Mouse (Mus musculus) fat pad, adult 2 months (tissue): ENCODE data around the gene Tlcd2.
A peak's percentile ranks its signal among the peaks of the same experiment; 100 is the strongest.

ENCODE experiments used
- DNase-seq: peaks from one replicate; pipeline ENCODE4 v3.0.0-alpha.2; 2011; ENCODE audit warnings: low read depth, low spot score; ENCODE audit errors: extremely low read depth

The Tlcd2 gene

GRCm38 (mm10) chr11:75464417-75464816 lies 2.9 kb downstream of the Tlcd2 start:
- DNase-seq, result no peak

GRCm38 (mm10) chr11:75465051-75465450 lies 3.5 kb downstream of the Tlcd2 start:
- DNase-seq, result no peak

- DNase-seq, result no peak
These were observed 5.4 kb downstream of the Tlcd2 start for GRCm38 (mm10) chr11:75466731-75467505.

- DNase-seq, result peak; percentile 91
These were observed 6.1 kb downstream of the Tlcd2 start for GRCm38 (mm10) chr11:75467512-75468215.

GRCm38 (mm10) chr11:75468410-75468809 lies 6.9 kb downstream of the Tlcd2 start:
- DNase-seq, result no peak

DNA sequence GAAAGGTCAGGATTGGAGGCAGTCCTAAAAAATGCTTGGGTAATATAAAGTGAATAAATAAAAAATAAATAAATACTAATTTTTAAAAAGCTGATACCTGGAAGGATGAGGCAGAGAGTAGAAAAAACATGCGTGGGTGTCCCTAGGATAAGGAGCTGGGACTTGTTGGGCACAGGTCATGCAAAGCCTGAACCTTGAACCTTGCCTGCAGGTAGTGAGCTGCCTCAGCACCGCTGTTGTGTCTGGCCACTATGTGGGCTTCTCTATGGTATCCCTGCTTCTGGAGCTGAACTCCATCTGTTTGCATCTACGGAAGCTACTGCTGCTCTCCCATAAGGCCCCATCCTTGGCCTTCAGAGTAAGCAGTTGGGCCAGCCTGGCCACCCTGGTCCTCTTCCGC lies 7.7 kb downstream of the Tlcd2 start:
- DNase-seq, result no peak

GRCm38 (mm10) chr11:75470675-75471074 lies 9.2 kb downstream of the Tlcd2 start:
- DNase-seq, result peak; percentile 88

DNA sequence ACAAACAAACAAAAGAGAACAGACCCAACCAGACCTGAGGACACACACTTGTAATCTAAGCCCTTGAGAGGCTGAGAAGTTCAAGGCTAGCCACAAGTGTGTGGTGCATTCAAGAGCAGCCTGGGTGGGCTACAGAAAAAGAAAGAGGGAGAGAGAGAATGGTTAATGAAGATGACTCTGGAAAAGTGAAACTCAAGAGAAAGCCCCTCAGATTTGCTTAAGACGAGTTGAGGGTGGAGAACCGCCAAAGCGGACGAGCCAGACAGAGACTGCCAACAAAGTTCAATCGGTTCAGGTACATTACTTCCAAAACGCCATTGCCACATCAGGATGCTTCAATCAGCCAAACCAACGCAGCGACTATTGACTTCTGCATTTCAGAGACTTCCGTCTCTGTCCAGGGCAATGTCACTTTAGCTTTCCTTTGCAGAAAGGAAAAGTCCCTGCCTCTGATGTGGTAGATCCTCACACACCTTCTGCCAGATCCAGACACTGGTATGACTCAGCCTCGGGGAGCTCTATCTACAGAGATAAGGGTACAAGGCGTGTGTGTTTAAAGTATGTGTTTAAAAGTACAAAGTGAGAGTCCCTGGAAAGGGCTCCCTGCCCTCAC lies 11.1 kb downstream of the Tlcd2 start:
- DNase-seq, result no peak

DNA sequence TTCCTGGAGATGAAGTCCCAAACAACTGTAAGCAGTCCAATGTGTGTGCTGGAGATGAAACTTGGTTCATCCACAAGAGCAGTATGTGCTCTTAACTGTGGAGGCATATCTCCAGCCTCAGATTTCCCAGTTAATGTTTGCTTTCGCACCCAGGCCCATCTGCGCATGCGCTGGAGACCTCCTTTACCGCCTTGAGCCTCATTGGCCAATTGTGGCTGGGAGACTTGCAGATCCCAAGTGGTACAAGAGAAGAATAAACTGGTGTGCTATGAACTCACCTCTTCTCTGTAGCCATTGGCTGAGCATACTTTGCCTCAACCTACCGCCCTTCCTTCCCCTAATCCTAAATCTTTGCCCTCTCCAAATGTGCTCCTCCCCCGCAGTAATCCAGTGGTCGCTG lies 11.9 kb downstream of the Tlcd2 start:
- no peak for DNase-seq

- DNase-seq, result no peak
These were observed 24.7 kb downstream of the Tlcd2 start for GRCm38 (mm10) chr11:75486192-75486591.

GRCm38 (mm10) chr11:75486601-75487285 lies 25.2 kb downstream of the Tlcd2 start, which contains the start of gene Prpf8:
Gene Prpf8 (plus strand): TSS chr11:75486816.
- DNase-seq, result no peak

DNA sequence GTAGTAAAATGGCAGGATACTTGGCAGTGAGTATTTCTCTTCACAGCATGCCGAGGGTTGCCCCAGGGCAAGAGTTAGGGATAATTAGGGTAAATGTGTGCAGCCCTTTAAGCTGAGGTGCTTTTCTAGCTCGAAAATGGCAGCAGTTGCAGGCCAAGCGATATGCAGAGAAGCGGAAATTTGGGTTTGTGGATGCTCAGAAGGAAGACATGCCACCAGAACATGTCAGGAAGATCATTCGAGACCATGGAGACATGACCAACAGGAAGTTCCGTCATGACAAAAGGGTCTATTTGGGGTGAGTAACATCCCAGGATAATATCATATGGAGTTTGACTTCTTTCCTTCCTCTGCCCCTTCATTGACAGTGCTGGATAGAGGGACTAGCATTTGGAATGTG lies 26.0 kb downstream of the Tlcd2 start:
- DNase-seq, result no peak

GRCm38 (mm10) chr11:75494296-75495049 lies 33.0 kb downstream of the Tlcd2 start:
- DNase-seq, result no peak

GRCm38 (mm10) chr11:75498126-75498525 lies 36.6 kb downstream of the Tlcd2 start:
- no peak for DNase-seq

- no peak for DNase-seq
These were observed 46.6 kb downstream of the Tlcd2 start for GRCm38 (mm10) chr11:75508162-75508561.

DNA sequence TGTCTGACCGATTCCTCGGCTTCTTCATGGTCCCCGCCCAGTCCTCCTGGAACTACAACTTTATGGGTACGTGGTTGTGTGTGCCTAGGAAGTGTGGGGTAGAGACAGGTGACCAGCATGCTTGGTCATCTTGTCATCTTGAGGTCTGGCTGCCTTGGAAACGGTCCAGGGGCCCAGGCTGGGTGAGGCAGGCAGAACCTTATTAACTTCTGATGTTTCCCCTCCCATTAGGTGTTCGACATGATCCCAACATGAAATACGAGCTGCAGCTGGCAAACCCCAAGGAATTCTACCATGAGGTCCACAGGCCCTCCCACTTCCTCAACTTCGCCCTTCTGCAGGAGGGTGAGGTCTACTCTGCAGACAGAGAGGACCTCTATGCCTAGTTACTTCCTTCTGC lies 47.4 kb downstream of the Tlcd2 start:
- no peak for DNase-seq

DNA sequence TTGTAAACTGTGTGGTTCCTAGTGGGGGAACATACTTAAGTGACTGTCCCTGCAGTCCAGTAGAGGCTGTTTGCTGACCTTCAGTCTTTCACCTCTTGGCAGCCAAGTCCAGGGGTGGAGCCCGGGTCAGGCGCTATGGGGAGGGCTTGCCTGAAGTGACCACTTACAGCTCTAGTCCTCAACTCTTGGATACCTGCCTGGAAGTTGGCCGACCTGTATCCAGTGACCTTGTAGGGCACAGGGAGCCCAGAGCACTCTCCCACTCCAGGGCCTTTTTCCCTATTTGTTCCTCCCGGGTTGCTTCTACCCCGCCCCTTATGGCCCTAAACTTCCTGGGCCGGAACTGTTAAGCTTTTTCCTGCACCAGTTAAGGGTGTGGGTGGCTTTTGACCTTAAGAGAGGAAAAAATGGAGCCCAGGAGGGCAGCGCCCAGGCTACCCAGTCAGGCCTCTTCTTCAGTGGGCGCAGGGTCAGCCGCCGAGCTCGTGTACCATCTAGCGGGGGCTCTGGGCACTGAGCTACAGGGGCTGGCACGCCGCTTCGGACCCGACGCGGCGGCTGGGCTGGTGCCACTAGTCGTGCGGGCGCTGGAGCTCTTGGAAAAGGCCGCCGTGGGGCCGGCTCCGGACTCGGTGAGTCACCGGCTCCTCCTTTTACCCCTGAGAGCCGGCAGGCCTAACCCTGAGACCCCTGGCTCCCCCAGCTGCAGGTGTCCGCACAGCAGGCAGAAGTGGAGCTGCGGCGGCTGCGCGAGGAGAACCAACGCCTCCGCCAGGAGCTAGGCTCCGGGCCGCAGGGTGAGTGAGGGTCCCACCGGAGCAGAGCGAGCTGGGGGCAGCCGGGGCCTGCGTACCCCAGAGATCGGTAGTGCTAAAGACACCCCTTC lies 48.5 kb downstream of the Tlcd2 start, which contains the start of gene Rilp:
Rilp (plus strand) TSS at position 354 of the 886 bp plus-strand sequence.
- DNase-seq, result no peak

- no peak for DNase-seq
These were observed 49.1 kb downstream of the Tlcd2 start for GRCm38 (mm10) chr11:75510627-75510993.

DNA sequence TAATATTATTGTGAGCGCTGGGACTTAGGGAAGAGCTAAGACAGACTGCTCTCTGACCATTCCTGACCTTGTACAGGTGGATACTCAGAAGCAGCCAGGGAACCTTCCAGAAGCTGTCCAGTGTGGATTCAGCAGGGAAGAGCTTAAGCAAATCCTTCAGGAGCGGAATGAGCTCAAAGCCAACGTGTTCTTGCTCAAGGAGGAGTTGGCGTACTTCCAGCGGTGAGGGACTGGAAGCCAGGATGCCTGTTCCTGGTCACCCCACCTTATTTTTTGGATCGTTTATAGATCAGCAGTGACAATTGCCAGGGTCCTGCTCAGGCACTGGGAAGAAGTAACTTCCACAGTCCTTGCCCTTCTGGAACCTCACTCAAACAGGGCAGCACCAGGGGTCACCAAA lies 49.7 kb downstream of the Tlcd2 start:
- DNase-seq, result no peak
